Mouse (Mus musculus) kidney, embryonic 14.5 days (tissue): Measurements from ENCODE around the gene Gm10974. TPM values are rescaled to one million over a fixed set of nuclear protein-coding genes. Genes with fewer than 3 reads are reported as not detected.

ENCODE experiments used
- ATAC-seq: fragments of 200-750 bp; cut with Nextera tagmentation; 2 replicates; pipeline ENCODE4 v1.8.0; 2017; ENCODE audit warnings: moderate number of reproducible peaks, mild to moderate bottlenecking, moderate TSS enrichment, moderate library complexity; ENCODE audit not compliant: low FRiP score, low TSS enrichment
- H3K27ac ChIP-seq: fragments of 300-500 bp; sonication (generic); 2 replicates; pipeline ENCODE4 v1.5.1; 2014; ENCODE audit warnings: low read depth, mild to moderate bottlenecking, low read length, moderate library complexity, mixed read lengths
- H3K27me3 ChIP-seq: fragments of 300-500 bp; sonication (generic); 2 replicates; pipeline ENCODE4 v1.6.1; 2014; ENCODE audit warnings: mild to moderate bottlenecking, low read length; ENCODE audit not compliant: control insufficient read depth, insufficient read depth
- H3K36me3 ChIP-seq: fragments of 300-500 bp; sonication (generic); 2 replicates; pipeline ENCODE4 v1.6.1; 2014; ENCODE audit warnings: low read length, mixed read lengths; ENCODE audit not compliant: control insufficient read depth, insufficient read depth
- H3K4me1 ChIP-seq: fragments of 300-500 bp; sonication (generic); 2 replicates; pipeline ENCODE4 v1.6.1; 2014; ENCODE audit warnings: low read length, mixed read lengths; ENCODE audit not compliant: control insufficient read depth, insufficient read depth
- H3K4me2 ChIP-seq: fragments of 300-500 bp; sonication (generic); replicated peaks from 2 replicates; pipeline ENCODE4 v1.6.1; 2014; ENCODE audit warnings: low read depth, mild to moderate bottlenecking, low read length
- H3K4me3 ChIP-seq: fragments of 300-500 bp; sonication (generic); 2 replicates; pipeline ENCODE4 v1.5.1; 2014; ENCODE audit warnings: mild to moderate bottlenecking, low read length
- H3K9ac ChIP-seq: fragments of 300-500 bp; sonication (generic); 2 replicates; pipeline ENCODE4 v1.6.1; 2014; ENCODE audit warnings: low read depth, mild to moderate bottlenecking, low read length, moderate library complexity
- H3K9me3 ChIP-seq: fragments of 300-500 bp; sonication (generic); 2 replicates; pipeline ENCODE4 v1.6.1; 2016; ENCODE audit warnings: low read length; ENCODE audit not compliant: control insufficient read depth
- WGBS: fragments of 180-500 bp; shearing (Covaris S2); extraction: QIAGEN DNeasy Blood & Tissue Kit; methylation state at CpG from one replicate; pipeline ENCODE4 v1.1.7; 2014; 5-methylcytosine and 5-hydroxymethylcytosine counted together
- polyA plus RNA-seq: library from polyadenylated mRNA; unstranded; fragments of >200 nt; fragmentation: Nextera tagmentation; extraction: Ambion mirVana; gene quantifications from 2 replicates; pipeline ENCODE4 v1.2.1, GENCODE M21; 2014

The Gm10974 gene
- polyA plus RNA-seq, 1 experiment from 2014 or later: not detected

DNA sequence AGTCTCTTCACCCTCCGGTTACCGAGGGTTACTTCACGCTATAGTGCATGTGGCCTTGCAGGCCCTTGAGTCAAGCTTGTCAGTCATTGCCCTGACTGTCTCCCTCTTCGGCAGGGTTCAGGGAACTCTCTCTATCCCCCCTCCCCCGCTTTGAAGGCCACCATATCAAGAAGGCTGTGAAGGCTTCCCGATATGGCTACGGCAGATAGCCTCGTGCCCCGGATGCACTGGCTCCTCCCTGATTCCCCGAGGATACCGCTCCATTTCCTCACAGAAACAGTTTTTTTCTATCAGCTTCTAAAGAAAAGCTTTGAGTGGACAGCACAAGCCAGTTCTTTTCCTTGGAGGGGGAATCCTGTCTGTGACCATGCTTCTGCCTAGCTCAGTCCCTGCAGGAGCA is 39.8 kb downstream of the Gm10974 start:
- Histone ChIP-seq H3K4me3 (no peak overlapping the region), H3K9me3 (no peaks in the 10 kb centered on the region), H3K4me1 (peaks cover 8% of the 10 kb centered on the region), H3K36me3 (no peaks in the 10 kb centered on the region), H3K4me2 (no peak overlapping the region), H3K27me3 (no peaks in the 10 kb centered on the region), H3K27ac (no peak overlapping the region), H3K9ac (no peak overlapping the region)
- no peak for ATAC-seq
- WGBS: 47% methylated on average over 11 of the region's 11 CpGs

GRCm38 (mm10) chr7:66405951-66406721 is 40.4 kb downstream of the Gm10974 start:
- H3K36me3 ChIP-seq: no peaks in the 10 kb centered on the region
- no peak overlapping the region for H3K27ac ChIP-seq
- H3K4me1 ChIP-seq: peaks cover 8% of the 10 kb centered on the region
- no peak for ATAC-seq
- no peak overlapping the region for H3K4me2 ChIP-seq
- H3K9ac ChIP-seq: no peak overlapping the region
- WGBS: 51% methylated on average over 13 of the region's 13 CpGs
- no peak overlapping the region for H3K4me3 ChIP-seq
- no peaks in the 10 kb centered on the region for H3K27me3 ChIP-seq
- no peaks in the 10 kb centered on the region for H3K9me3 ChIP-seq

- no peak overlapping the region for H3K9ac ChIP-seq
- H3K27me3 ChIP-seq: no peaks in the 10 kb centered on the region
- no peak overlapping the region for H3K4me2 ChIP-seq
- peaks cover 4% of the 10 kb centered on the region; the same call in 1 of the 2 replicates for H3K4me1 ChIP-seq
- H3K9me3 ChIP-seq: no peaks in the 10 kb centered on the region
- H3K36me3 ChIP-seq: no peaks in the 10 kb centered on the region
- no peak overlapping the region for H3K4me3 ChIP-seq
- WGBS: 75% methylated on average over 8 of the region's 8 CpGs
- no peak overlapping the region for H3K27ac ChIP-seq
- ATAC-seq: no peak
Measured at GRCm38 (mm10) chr7:66406971-66407370, 41.3 kb downstream of the Gm10974 start.

GRCm38 (mm10) chr7:66409433-66409832 is 43.7 kb downstream of the Gm10974 start:
- no peaks in the 10 kb centered on the region for H3K36me3 ChIP-seq
- H3K9ac ChIP-seq: no peak overlapping the region
- no peaks in the 10 kb centered on the region for H3K9me3 ChIP-seq
- H3K27me3 ChIP-seq: no peaks in the 10 kb centered on the region
- no peak overlapping the region for H3K4me2 ChIP-seq
- 74% methylated on average over 6 of the region's 6 CpGs for WGBS
- H3K27ac ChIP-seq: no peak overlapping the region
- 0 out of 2 replicates have a peak, but pooled peaks cover 4% of the 10 kb centered on the region for H3K4me1 ChIP-seq
- no peak; the same call in 1 of the 2 replicates for ATAC-seq
- no peak overlapping the region for H3K4me3 ChIP-seq

DNA sequence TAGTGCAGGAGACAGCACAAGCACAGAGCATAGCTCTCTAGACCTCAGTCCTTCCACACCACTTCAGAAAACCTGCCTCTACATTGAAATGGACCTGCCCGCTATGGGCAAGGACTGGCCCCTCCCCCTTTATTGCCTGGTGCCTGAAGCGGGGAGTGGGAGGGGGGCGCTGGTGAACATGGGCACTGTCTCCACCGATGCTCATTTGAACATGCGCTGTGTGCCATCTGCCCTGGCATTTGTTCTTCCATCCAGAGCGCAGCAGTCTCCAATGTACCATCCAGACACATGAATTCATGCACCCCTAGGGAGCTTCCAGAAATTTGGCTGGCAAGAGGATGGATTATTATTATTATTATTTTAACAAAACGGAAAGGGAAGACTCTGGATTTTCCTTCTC is 47.4 kb downstream of the Gm10974 start:
- Histone ChIP-seq H3K4me3 (no peak overlapping the region), H3K36me3 (no peaks in the 10 kb centered on the region), H3K27me3 (no peaks in the 10 kb centered on the region), H3K27ac (no peak overlapping the region), H3K4me2 (no peak overlapping the region), H3K9ac (no peak overlapping the region), H3K4me1 (no peaks in the 10 kb centered on the region), H3K9me3 (no peaks in the 10 kb centered on the region)
- no peak for ATAC-seq
- 74% methylated on average over 7 of the region's 7 CpGs for WGBS

DNA sequence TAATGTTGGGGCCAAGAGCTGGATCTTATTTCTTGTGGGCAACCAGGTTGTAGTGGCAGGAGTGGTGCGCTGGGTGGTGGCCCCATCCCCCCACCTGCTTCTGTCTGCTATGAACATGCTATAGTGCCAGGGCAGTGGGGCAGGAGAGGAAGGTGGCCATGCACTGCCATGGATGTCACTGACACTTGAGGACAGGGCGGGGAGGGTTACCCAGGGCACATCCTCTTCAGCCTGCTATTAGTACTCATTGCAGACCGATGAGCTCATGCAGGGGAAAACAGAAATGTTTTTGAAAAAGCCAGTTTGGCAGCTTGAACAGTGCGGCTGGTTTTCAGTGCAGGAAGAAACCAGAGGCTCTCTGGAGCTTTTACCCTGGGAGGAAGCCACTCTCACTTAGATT is 51.1 kb downstream of the Gm10974 start:
- Histone ChIP-seq H3K9ac (no peak overlapping the region), H3K27me3 (no peaks in the 10 kb centered on the region), H3K4me1 (no peaks in the 10 kb centered on the region), H3K9me3 (no peaks in the 10 kb centered on the region), H3K4me2 (no peak overlapping the region), H3K36me3 (no peaks in the 10 kb centered on the region), H3K27ac (no peak overlapping the region), H3K4me3 (no peak overlapping the region)
- ATAC-seq: no peak
- 80% methylated on average over 4 of the region's 4 CpGs for WGBS

DNA sequence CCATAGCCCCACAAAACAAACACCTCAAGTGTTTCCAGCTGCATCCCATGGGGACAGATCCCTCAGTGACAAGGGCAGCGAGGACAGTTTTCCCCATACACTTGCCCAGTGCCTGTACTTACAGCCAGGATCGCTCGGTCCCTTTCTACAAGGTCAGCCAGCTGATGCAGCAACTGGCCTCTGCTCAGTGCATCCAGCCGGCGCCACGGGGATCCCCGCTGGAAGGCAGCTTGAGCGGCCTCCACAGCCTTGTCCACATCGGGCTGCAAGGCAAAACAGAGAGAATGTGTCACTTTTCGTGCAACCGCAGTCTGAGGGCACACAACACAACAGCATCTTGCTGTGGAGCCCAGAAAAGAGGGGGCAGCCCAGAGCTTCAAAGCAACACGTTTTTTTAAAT is 53.3 kb downstream of the Gm10974 start:
- Histone ChIP-seq H3K9me3 (no peaks in the 10 kb centered on the region), H3K27ac (no peak overlapping the region), H3K36me3 (no peaks in the 10 kb centered on the region), H3K4me2 (no peak overlapping the region), H3K9ac (no peak overlapping the region), H3K4me1 (no peaks in the 10 kb centered on the region), H3K27me3 (no peaks in the 10 kb centered on the region), H3K4me3 (no peak overlapping the region)
- no peak for ATAC-seq
- WGBS: 51% methylated on average over 12 of the region's 12 CpGs

- WGBS: 65% methylated on average over 8 of the region's 8 CpGs
- no peak overlapping the region for H3K4me2 ChIP-seq
- H3K9me3 ChIP-seq: no peaks in the 10 kb centered on the region
Measured at GRCm38 (mm10) chr7:66421903-66422302, 56.2 kb downstream of the Gm10974 start.

GRCm38 (mm10) chr7:66427053-66427436 is 61.3 kb downstream of the Gm10974 start:
- under 1% methylated on average over 23 of the region's 23 CpGs for WGBS
- H3K27me3 ChIP-seq: peaks cover 38% of the 10 kb centered on the region
- H3K36me3 ChIP-seq: no peaks in the 10 kb centered on the region
- H3K4me2 ChIP-seq: peak overlapping the region; percentile 94
- H3K4me1 ChIP-seq: 0 out of 2 replicates have a peak, but pooled peaks cover 5% of the 10 kb centered on the region
- peak; percentile 45 for ATAC-seq
- H3K9ac ChIP-seq: peak overlapping the region; percentile 54
- no peaks in the 10 kb centered on the region for H3K9me3 ChIP-seq
- no peak overlapping the region for H3K27ac ChIP-seq
- H3K4me3 ChIP-seq: peak overlapping the region; percentile 57

More at GRCm38 (mm10) chr7:66421903-66422302, 56.2 kb downstream of the Gm10974 start:
- H3K9ac ChIP-seq: no peak overlapping the region
- no peak overlapping the region for H3K27ac ChIP-seq
- no peaks in the 10 kb centered on the region for H3K36me3 ChIP-seq
- peak; percentile 62 for ATAC-seq
- H3K27me3 ChIP-seq: peaks cover 19% of the 10 kb centered on the region
- H3K4me1 ChIP-seq: 0 out of 2 replicates have a peak, but pooled peaks cover 1% of the 10 kb centered on the region
- H3K4me3 ChIP-seq: no peak overlapping the region
